Mouse (Mus musculus): Measurements from ENCODE around the gene Ptprf. TPM values are rescaled to one million over a fixed set of nuclear protein-coding genes. Genes with fewer than 3 reads are reported as not detected.

Gene Ptprf
- polyA plus RNA-seq, 1 experiment, result 0.01 TPM

DNA sequence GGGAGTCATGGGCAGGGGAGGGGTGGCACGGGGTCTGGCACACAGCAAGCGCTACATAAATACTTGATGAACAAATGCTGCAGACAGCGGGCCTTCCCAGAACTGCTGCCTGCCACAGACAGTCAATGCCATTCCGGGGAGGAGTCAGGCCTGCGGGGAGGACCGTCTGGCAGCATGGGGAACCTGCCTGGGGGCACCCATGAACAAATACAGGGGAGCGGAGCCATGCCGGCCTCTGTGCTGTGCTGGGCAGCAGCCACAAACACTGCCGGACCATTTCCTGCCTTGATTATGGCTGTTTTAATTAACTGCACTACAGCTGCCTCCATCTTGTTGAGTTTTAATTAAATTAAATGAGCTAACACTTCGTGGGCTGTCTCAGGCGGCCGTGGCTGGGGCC, 35.0 kb downstream of the Ptprf start:
- peaks cover 4% of the 10 kb centered on the region; the same call in 1 of the 2 replicates for H3K27me3 ChIP-seq (ENCODE audit: control insufficient read depth)
- TF ChIP-seq TAL1 (IDR thresholded peaks at IDR 0.05; ENCODE audit: low read length), result no peak
- no peak for TF ChIP-seq GATA1 (IDR thresholded peaks at IDR 0.05; ENCODE audit: low read length)
- no peaks in the 10 kb centered on the region for H3K9me3 ChIP-seq (ENCODE audit: control insufficient read depth, low read length)
- H3K4me3 ChIP-seq (replicated peaks), result no peak overlapping the region
- peaks cover 5% of the 10 kb centered on the region; the same call in 1 of the 2 replicates for H3K36me3 ChIP-seq (ENCODE audit: control insufficient read depth)
- peaks cover 8% of the 10 kb centered on the region for H3K4me1 ChIP-seq (ENCODE audit: control insufficient read depth)

DNA sequence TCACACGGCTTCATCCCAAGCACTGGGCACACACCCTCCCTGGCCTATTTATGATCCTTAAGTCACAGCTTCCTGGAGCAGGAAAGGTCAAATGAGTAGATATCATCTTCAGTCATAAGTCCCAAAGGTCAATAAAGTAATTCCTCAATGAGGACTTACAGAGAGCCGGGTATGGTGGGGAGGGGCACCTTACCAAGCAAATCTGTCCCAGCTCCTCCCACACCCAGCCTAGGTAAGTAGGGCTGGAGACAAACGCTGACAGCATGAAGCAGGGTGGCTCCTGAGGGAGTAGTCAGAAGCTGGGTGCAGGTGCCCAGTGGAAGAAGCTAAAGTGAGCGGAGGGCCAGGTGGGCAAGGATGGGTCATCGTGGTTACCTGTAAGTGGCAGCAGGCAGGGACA, 36.3 kb downstream of the Ptprf start:
- Histone ChIP-seq H3K4me3 (replicated peaks) (no peak overlapping the region), H3K9me3 (ENCODE audit: control insufficient read depth, low read length) (no peaks in the 10 kb centered on the region), H3K4me1 (ENCODE audit: control insufficient read depth) (no peaks in the 10 kb centered on the region), H3K27me3 (ENCODE audit: control insufficient read depth) (no peaks in the 10 kb centered on the region), H3K36me3 (ENCODE audit: control insufficient read depth) (peaks cover 5% of the 10 kb centered on the region; the same call in 1 of the 2 replicates)
- TF ChIP-seq GATA1 (IDR thresholded peaks at IDR 0.05; ENCODE audit: low read length), result no peak
- TF ChIP-seq TAL1 (IDR thresholded peaks at IDR 0.05; ENCODE audit: low read length), result no peak

DNA sequence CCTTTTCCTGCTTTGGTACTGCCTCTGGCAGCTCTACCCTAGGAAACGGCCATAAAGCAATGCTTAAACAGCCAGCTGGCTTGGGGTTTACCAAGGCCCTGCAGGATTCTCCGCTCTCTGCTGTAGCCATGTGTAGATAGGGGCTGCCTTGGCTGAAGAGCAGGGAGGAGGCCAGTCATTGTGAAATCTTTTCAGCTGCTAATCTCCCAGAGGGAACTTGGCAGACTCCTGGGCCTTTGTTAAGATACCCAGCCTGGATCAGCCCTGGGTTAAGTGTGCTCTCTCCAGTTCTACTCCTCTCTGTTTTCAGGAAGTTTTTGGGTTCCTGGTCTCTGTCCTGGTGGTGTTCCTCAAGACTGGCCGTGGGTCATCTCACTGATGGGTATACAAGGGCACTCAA, 43.9 kb downstream of the Ptprf start:
- Histone ChIP-seq H3K4me1 (ENCODE audit: control insufficient read depth) (no peaks in the 10 kb centered on the region), H3K4me3 (replicated peaks) (no peak overlapping the region), H3K9me3 (ENCODE audit: control insufficient read depth, low read length) (no peaks in the 10 kb centered on the region), H3K27me3 (ENCODE audit: control insufficient read depth) (no peaks in the 10 kb centered on the region), H3K36me3 (ENCODE audit: control insufficient read depth) (peaks cover 5% of the 10 kb centered on the region; the same call in 1 of the 2 replicates)
- TF ChIP-seq TAL1 (IDR thresholded peaks at IDR 0.05; ENCODE audit: low read length), result no peak

DNA sequence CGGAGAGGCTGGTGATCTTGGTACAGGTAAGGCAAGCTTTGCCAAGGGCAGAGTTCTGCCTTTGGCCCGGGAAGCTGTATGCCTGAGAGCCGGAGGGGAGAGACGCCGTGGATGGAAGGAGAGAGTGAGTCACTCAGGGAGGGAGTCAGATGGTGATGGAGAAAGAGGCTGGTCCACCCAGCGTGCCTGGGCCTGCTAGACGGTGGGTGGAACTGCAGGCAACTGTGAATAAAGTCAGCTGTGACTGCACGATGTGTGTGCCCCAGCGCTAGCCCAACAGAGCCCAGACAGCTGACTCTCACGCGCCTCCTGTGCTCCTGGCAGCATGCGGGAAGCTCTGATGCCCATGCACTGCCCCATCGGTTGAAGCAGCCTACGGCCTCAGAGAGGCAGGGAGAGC, 45.4 kb downstream of the Ptprf start:
- H3K36me3 ChIP-seq (ENCODE audit: control insufficient read depth), result peaks cover 5% of the 10 kb centered on the region; the same call in 1 of the 2 replicates
- H3K27me3 ChIP-seq (ENCODE audit: control insufficient read depth), result no peaks in the 10 kb centered on the region
- H3K4me3 ChIP-seq (replicated peaks), result no peak overlapping the region
- no peaks in the 10 kb centered on the region for H3K4me1 ChIP-seq (ENCODE audit: control insufficient read depth)
- no peak for TF ChIP-seq GATA1 (IDR thresholded peaks at IDR 0.05; ENCODE audit: low read length)
- no peak for TF ChIP-seq TAL1 (IDR thresholded peaks at IDR 0.05; ENCODE audit: low read length)
- no peaks in the 10 kb centered on the region for H3K9me3 ChIP-seq (ENCODE audit: control insufficient read depth, low read length)

DNA sequence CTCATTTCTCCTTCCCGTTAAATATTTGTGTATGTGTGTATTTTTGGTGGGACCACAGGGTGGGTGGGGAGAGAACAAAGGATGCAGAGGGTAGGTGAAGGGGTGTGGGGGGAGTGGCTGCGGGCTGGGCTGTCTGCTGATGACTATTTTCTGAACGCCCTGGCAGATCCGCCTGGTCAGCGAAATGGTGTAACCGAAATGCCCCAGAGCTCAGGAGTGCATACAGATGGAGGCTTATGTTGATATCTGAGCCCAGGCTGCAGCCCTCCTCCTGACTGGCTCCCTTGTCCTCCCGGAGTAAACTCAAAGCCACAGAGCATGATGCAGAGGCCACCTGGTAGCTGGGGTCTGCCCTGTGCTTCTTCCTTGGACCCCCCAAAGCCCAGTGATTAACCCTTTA, 47.4 kb downstream of the Ptprf start:
- no peaks in the 10 kb centered on the region for H3K27me3 ChIP-seq (ENCODE audit: control insufficient read depth)
- TF ChIP-seq TAL1 (IDR thresholded peaks at IDR 0.05; ENCODE audit: low read length) (no peak), GATA1 (IDR thresholded peaks at IDR 0.05; ENCODE audit: low read length) (no peak)
- no peaks in the 10 kb centered on the region for H3K9me3 ChIP-seq (ENCODE audit: control insufficient read depth, low read length)
- no peaks in the 10 kb centered on the region for H3K4me1 ChIP-seq (ENCODE audit: control insufficient read depth)
- no peak overlapping the region for H3K4me3 ChIP-seq (replicated peaks)
- peaks cover 5% of the 10 kb centered on the region; the same call in 1 of the 2 replicates for H3K36me3 ChIP-seq (ENCODE audit: control insufficient read depth)

DNA sequence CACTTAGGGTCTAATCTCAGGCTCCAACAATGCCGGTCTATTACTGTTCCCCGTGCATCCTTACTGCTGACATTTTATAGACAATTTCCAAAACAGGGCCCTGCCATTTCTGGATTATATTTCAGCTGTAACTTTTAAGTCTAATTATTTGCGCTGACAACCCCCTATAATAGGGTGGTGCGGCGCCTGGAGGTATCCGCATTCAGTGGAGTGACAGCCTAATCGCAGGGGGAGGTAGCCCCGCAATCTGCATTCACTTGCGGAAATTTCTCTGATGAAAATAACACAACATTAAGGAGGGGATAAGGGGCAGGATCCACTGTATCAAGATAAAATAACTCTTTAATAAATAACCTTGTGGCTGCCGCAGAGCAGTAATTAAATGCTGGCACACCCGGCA, 47.9 kb downstream of the Ptprf start:
- Histone ChIP-seq H3K4me1 (ENCODE audit: control insufficient read depth) (no peaks in the 10 kb centered on the region), H3K27me3 (ENCODE audit: control insufficient read depth) (no peaks in the 10 kb centered on the region), H3K4me3 (replicated peaks) (no peak overlapping the region), H3K9me3 (ENCODE audit: control insufficient read depth, low read length) (no peaks in the 10 kb centered on the region), H3K36me3 (ENCODE audit: control insufficient read depth) (peaks cover 5% of the 10 kb centered on the region; the same call in 1 of the 2 replicates)
- TF ChIP-seq TAL1 (IDR thresholded peaks at IDR 0.05; ENCODE audit: low read length) (no peak), GATA1 (IDR thresholded peaks at IDR 0.05; ENCODE audit: low read length) (no peak)

DNA sequence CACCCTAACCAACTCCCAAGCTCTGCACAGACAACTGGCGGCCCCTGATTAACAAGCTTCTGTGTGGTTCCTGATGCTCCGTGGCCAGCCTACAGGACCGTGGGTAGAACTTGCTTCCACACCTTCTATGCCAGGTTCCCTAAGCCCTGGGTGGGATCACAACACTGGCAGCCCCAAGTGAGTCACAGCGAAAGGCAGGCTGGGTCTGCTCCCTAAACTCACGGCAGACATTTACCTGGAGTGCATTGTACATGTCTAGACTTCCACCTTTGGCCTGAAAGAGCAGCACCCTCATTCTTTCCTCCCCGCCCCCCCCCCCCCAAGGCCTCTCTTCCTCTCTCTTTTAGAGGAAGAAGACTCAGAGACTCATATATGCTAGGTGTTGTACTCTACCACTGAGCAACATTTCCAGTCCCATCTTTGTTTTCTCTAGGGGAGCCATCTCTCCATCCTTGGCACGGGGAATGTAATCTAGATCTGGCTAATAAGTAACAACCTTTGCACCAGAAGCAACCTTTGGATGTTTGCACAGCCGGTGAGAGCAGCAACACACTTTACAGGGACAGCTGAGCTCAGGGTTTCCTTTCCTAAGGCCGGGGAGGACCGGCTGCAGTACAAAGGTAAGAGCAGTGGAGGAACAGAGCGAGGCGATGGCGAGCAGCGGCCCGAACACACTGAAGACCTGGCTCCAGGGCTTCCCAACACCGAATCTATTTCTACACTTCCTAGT, 51.1 kb downstream of the Ptprf start:
- H3K4me1 ChIP-seq (ENCODE audit: control insufficient read depth), result no peaks in the 10 kb centered on the region
- H3K9me3 ChIP-seq (ENCODE audit: control insufficient read depth, low read length), result no peaks in the 10 kb centered on the region
- no peak for TF ChIP-seq TAL1 (IDR thresholded peaks at IDR 0.05; ENCODE audit: low read length)
- no peak for TF ChIP-seq GATA1 (IDR thresholded peaks at IDR 0.05; ENCODE audit: low read length)
- no peak overlapping the region for H3K4me3 ChIP-seq (replicated peaks)
- H3K27me3 ChIP-seq (ENCODE audit: control insufficient read depth), result no peaks in the 10 kb centered on the region
- peaks cover 10% of the 10 kb centered on the region; the same call in 1 of the 2 replicates for H3K36me3 ChIP-seq (ENCODE audit: control insufficient read depth)

DNA sequence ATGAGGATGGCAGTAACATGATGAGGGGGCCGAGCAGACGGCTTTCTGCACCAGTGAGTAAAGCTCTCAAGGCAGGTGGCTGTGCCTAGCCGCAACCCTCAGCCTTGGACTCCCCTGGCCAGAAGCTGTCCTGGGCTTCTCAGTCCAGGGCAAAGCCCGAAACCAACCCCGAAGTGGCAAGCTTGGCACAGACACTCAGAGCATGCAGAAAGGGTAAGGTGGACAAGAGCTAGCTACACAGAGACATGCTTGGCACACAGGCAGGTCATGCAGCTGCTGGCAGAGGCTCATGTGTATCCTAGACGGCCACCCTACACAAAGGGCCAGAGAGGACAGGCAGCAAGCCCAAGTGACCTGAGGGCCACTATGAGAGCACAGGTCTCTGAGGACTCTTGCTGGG, 52.5 kb downstream of the Ptprf start:
- Histone ChIP-seq H3K4me1 (ENCODE audit: control insufficient read depth) (peaks cover 3% of the 10 kb centered on the region; the same call in 1 of the 2 replicates), H3K4me3 (replicated peaks) (no peak overlapping the region)
- TF ChIP-seq GATA1 (IDR thresholded peaks at IDR 0.05; ENCODE audit: low read length), result no peak
- no peak for TF ChIP-seq TAL1 (IDR thresholded peaks at IDR 0.05; ENCODE audit: low read length)

DNA sequence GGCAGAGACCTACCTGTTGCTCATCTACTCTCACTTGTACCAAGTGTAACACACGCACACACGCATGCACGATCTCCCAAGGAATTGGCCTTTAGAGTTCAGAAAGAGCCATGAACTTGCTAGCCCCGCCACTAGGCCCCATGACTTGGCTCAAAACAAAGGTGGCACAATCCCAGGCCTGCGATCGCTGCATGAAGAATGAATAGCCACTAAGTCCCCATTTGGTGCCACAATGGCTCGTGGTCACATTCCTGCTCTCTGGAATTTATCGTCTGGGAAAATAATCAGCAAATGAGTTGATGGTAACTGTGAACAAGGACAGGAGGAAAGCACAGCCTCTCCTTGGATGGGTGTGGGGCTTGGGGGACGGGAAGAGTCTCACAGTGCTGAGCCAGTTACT, 54.3 kb downstream of the Ptprf start:
- Histone ChIP-seq H3K36me3 (ENCODE audit: control insufficient read depth) (peaks cover 8% of the 10 kb centered on the region; the same call in 1 of the 2 replicates), H3K27me3 (ENCODE audit: control insufficient read depth) (no peaks in the 10 kb centered on the region), H3K4me3 (replicated peaks) (no peak overlapping the region), H3K4me1 (ENCODE audit: control insufficient read depth) (peaks cover 3% of the 10 kb centered on the region; the same call in 1 of the 2 replicates), H3K9me3 (ENCODE audit: control insufficient read depth, low read length) (no peaks in the 10 kb centered on the region)
- TF ChIP-seq GATA1 (IDR thresholded peaks at IDR 0.05; ENCODE audit: low read length) (no peak), TAL1 (IDR thresholded peaks at IDR 0.05; ENCODE audit: low read length) (no peak)

More for the DNA sequence above, 52.5 kb downstream of the Ptprf start:
- Histone ChIP-seq H3K36me3 (ENCODE audit: control insufficient read depth) (peaks cover 8% of the 10 kb centered on the region; the same call in 1 of the 2 replicates), H3K9me3 (ENCODE audit: control insufficient read depth, low read length) (no peaks in the 10 kb centered on the region), H3K27me3 (ENCODE audit: control insufficient read depth) (no peaks in the 10 kb centered on the region)

Data from erythroblast, embryonic 14.5 days (primary cell).